Mouse (Mus musculus): Measurements from ENCODE around the gene Gmcl1.

GRCm38 (mm10) chr6:86747171-86747570 is 14.0 kb upstream of the Gmcl1 start:
- peak; percentile 86 for TF ChIP-seq CTCF (IDR thresholded peaks at IDR 0.05; ENCODE audit: low read depth)
- no peak for TF ChIP-seq EP300 (IDR thresholded peaks at IDR 0.05; ENCODE audit: low read depth)

All from heart, postnatal 0 days (tissue).